Mouse (Mus musculus) gastrocnemius, postnatal 10 days (tissue): Measurements from ENCODE around the gene Dcaf1. TPM values are rescaled to one million over a fixed set of nuclear protein-coding genes. Genes with fewer than 3 reads are reported as not detected.
A peak's percentile ranks its signal among the peaks of the same experiment; 100 is the strongest.

Source experiments
- DNase-seq: peaks from one replicate; pipeline ENCODE4 v3.0.0; 2021; ENCODE audit warnings: mixed read lengths
- long read RNA-seq, 2 experiments: library from polyadenylated mRNA; stranded (forward); transcript quantifications; one replicate each; pipeline ENCODE4 v2.0.0; 2021
- total RNA-seq, 2 experiments: library from RNA; stranded (reverse); gene quantifications; 2 replicates each; pipeline ENCODE4 v1.2.3; 2021

Dcaf1 gene
- 10 to 100 TPM; 14.8 to 20.6 TPM for total RNA-seq
- long read RNA-seq, experiment 1, partial matches to known transcripts: 4 of 14 reads
- long read RNA-seq, experiment 1, other reads (novel, unspliced or antisense): 10 of 14 reads
- long read RNA-seq, experiment 2, partial matches to known transcripts: 1 of 12 reads
- long read RNA-seq, experiment 2, other reads (novel, unspliced or antisense): 11 of 12 reads

DNA sequence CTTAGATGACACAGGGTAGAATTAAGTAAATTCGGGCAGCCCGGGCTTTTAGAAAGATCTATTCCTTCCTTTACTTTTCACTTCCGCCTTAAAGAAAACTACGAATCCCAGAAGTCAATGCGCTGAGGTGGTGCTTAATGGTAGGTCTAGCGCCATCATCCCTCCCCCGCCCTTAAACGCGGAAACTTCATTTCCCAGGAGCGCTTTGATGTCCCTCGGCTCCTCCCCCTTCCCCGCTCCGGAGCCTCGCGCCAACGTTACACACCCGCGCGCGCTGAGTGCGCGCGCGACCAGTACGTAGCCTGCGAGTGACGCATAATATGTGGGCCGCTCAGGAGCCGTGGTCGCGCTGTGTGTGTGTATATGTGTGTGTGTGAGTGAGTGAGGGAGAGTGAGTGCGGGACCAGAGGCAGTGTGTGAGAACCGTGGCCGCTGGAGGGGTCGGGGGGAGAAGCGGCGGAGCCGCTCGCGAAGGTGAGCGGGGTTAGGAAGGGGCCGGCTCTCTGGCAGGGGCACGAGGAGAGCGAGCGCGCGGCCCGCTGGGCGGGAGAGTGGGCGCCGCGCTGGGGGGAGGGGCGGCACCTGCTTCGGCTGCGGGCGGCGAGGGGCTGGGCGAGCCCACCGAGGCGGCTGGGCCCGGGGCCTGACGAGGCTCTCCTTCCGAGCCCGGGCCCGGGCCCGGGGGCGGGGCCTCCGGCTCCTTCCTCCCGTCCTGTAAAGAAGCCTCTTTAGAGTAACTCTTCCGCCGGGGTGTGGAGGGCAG, at the start of gene Dcaf1:
TSS of gene Dcaf1 (plus strand) at position 257 of the 763 bp plus-strand sequence.
- peak; percentile 86 for DNase-seq

DNA sequence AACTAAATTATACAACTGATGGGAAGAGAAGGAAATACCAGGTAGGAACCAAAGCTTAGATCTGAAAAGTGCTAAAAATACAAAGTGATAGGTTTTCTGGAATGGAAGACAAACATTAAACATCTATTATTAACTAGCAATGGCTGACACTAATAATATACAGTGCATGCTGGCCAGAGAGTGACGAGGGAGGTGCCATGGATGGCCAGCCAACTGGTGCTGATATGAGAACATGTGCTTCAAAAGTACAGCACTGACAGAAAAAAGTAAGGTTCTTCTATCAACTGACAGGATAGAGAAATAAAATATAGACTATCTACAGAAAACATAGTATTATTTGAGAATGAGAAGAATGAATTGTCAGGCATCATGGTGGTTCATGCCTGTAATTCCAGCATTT, 45.6 kb upstream of the Dcaf1 start:
- DNase-seq: no peak

DNA sequence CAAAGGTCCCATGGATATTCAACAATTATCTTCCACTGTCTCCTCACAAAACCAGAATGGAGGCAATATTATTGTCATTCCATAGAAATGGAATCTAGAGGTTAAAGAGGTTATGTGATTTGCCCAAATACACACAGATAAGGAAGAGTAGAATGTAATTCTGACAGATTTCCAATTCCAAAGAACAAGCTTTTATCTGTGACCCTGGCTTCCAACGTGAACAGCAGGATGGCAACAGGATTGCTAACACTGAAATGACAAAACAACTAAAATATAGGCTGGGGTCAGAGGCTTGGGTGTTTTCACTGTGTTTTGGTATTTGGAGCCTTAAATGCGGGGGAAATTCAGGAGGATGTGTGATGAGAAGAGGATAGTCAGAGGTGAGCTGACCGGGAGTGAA, 44.3 kb upstream of the Dcaf1 start:
- no peak for DNase-seq

DNA sequence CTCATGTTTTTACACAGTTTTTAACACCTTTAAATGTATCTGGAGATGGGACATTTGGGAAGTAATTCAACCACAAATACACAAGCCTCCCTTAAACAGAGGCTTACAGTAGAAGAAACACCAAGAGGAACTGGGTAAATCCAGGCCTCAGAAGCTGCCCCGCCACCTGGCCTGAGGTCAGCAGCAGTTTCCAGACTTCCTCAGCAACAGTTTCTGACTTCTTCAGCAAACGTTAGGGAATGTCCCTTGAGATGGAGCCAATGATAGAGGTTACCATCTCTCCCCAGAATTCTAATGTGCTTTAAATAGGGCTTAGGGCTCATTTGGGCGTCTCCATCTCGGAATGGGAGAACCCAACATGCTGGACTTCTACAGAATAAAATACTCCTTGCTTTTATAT, 43.4 kb upstream of the Dcaf1 start:
- DNase-seq: no peak

DNA sequence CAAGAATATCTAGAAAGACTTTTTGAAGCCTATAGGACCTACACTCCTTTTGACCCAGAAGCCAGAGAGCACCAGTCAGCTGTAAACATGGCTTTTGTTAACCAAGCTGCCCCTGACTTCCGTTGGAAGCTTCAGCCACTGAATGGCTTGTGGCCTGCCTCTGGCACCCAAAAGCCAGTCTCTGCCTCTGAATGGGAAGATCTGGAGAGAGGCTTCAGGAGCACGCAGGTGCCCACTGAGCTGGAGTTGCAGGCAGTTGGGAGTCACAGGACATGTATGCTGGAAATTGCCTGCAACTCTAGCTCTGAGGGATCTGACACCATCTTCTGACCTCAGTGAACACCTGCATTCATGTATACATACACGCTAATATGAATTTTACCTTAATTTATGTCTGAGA, 41.6 kb upstream of the Dcaf1 start:
- DNase-seq: no peak

DNA sequence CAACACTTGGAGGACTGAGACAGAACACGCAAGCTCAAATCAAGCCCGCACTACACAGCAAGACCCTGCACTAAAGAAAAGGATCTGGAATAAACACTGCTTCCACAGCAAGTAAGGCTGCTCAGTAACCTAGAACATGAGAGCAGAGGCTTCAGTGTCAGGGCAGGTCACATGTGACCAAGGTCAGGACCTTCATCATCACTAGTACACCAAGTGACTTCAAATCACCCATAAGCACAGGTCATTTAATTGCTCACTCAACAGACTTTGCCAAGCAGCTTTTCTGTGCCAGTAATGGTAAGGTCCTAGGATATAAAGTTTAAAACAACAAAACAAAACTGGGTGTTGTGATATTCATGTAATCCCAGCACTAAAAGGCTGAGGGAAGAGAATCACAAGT, 38.1 kb upstream of the Dcaf1 start:
- no peak for DNase-seq

DNA sequence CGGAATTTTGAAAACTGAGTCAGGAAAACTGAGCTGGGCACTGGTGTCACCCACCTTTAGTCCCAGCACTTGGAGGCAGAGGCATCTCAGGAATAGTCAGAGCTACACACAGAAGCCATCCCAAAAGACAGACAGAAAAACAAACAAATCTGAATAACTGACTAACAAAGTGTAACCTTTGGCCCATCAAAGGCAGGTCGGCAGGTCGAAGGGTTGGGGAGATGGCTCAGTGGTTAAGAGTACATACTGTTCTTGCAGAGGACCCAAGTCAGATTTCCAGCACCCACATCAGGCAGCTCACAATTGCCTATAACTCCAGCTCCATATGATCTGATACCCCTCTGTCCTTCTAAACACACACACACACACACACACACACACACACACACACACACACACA, 36.5 kb upstream of the Dcaf1 start:
- DNase-seq: no peak

DNA sequence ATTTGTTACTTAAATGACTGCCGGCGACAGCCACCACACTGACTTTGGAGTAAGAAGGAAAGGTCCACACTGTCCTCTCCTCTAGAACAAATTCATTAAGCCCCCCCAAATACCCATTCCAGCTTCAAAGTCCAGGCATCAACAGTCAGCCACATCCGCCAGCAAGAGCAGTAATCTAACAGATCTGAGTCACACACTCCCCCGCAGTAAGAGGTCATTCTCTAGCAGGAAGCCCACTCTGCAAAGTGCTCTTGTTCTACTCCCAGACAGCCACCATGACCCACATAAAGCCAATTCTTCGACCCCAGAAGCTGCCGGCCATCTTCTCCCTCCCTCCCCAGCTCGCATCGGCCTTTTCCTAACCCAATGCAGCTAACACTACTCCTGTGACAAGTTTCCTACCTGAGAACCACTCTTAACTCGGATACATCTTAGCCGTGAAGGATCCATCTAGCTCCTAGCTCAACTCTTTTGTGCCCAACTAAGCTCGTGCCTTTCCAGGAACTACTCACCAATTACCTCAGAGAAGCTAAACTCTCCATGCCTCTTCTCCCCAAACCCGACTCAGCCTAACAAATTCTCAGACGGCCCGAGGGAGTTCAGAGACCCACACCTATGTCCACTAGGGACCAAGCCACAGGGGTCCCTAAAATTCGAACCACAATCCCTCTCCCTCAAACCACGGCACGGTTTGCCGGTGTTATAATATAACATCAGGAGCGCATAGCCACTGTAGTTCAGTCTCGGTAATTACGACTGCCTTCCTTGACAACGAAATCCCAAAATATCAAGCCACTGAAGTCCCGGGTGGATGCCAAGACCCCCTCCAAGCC, 33.5 kb upstream of the Dcaf1 start:
- DNase-seq: no peak

DNA sequence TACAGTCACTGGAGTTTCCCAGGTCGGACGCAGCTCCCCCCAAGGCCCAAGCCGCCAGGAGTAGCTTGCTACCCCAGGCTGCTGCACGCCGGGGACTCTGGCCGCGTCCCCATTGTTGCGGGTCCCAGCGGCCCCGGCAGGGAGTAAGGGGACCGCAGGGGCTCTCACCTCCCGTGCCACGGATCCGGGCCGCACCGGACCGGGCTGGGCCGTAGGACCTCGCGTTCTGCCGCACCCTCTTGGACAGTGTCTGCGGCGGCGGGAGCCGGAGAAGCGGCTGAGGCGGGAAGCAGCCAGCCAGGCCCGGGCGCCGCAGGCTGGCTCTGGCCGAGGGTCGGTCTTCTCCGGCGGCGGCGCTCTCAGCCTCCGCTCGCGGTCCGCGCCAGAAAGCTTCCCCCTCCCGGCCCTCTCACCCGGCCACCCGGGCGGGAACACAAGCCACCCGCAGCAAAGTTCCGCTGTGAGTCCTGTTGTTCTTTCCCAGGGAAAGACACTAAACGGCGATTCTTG, 32.8 kb upstream of the Dcaf1 start, which contains the start of gene Rad54l2:
TSS of gene Rad54l2 (minus strand) at position 383 of the 510 bp plus-strand sequence.
- DNase-seq: peak; percentile 87

DNA sequence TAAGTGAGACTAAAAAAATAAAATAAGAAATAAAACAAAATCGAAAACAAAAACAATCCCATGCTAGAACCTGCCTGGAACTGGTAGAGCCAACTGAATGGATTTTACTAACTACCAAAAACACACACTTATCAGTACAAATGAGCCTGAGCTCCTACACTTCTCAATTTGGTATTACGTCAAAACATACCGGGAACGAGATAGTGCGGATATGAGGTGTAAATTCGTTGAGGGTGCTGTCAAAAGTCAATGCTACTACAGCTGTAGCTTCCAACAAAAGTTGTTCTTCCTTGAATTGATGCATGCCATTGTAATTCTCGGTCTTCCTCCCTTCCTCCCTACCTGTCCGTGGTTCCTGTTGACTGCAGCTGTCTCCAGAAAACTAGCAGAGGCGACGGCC, 32.3 kb upstream of the Dcaf1 start:
- DNase-seq: no peak

DNA sequence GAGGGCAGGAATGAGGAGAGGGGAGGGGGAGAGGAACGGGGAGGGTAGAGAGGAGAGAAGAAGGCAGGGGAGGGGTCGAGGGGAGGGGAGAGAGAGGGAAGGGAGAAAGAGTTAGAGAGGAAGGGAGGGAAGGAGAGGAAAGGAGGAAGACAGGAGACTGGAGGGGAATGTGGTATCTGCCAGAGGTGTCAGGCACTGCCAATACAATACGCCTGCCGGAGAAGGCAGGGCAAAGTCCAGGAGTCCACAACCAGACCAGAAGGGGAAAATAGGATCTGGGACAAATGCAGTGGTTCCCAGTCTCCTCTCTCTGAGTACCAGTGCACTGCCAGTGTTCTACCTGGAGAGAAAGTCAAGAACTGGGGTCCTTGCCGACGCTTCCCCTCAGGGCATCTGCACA, 30.8 kb upstream of the Dcaf1 start:
- DNase-seq: no peak

DNA sequence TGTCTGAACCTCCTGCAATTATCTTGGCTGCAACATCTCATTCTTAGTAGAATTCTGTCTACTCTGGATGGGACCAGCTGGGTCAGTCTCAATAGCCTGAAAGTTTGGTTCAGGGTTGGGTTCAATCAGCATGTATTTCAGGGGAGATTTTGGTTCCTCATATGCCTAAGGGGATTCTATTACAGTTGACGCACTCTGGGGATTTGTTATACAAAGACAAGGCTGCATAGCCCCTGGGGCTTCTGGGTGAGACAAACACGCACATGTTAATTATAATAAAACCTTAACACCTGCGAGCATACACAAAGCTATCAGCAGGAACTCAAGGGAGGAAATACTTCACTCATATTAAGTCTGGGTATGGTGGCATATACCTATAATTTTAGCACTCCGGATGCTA, 15.2 kb upstream of the Dcaf1 start:
- no peak for DNase-seq

DNA sequence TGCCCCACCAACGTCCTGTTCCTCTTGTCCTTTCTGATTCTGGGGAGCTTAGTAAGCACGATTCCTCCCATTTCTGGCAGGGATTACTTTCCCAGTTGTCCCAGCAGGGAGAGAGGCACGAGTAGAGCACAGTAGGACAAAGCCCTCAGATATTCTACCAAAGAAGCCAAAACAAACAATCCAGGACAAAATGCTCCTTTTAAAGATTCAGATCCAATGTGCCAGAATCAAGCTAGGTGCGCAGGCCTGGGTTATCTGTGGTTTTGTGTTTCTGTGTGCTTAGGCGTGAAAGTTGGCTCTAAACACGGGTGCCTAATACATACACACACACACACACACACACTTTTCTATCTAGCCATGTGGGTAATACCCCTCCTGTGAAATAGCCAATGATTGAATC, 3.5 kb upstream of the Dcaf1 start:
- no peak for DNase-seq

DNA sequence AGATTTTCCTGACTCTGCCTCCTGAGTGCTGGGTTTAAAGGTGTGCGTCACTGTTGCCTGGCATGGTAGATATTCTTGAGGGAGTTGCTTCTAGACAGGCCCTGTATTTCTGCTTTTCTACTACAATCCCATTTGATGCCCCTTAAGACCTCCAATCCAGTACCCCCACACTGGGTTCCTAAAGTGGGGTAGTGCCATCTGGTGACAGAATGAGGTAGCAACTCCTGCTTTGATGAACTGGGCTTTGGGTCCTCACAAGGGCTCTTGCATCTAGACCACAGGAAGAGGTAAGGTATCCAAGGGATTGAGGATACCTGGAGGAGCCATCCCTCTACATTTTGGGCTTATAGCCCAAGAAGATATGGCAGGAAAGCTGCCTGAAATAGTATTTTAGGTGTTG, 2.5 kb upstream of the Dcaf1 start:
- no peak for DNase-seq

DNA sequence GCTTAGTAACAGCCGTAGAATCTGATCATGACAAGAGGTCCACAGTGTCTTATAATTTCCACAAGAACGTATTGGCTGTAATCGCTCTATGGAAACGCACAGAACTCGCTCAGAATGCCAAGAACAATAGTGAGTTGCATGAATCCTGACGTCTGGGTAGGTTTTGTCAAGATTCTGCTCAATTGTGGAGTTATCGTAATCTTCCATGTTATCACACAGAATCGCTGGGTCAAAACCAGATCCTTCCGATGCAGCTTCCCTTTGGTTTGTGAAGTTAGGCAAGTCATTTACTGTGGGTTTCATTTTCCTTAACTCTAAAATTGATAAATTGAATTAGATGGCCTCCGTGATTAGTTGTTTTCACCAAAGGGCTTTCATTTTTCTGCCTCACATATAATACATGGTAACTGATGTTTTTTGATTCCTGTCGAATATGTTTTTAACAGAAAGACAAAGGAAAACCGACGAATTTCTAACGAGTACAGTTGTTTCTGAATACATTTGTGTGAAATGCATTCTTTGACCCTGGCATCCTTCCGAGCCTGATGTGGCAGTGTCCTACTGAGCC, 540 bp upstream of the Dcaf1 start:
- no peak for DNase-seq

DNA sequence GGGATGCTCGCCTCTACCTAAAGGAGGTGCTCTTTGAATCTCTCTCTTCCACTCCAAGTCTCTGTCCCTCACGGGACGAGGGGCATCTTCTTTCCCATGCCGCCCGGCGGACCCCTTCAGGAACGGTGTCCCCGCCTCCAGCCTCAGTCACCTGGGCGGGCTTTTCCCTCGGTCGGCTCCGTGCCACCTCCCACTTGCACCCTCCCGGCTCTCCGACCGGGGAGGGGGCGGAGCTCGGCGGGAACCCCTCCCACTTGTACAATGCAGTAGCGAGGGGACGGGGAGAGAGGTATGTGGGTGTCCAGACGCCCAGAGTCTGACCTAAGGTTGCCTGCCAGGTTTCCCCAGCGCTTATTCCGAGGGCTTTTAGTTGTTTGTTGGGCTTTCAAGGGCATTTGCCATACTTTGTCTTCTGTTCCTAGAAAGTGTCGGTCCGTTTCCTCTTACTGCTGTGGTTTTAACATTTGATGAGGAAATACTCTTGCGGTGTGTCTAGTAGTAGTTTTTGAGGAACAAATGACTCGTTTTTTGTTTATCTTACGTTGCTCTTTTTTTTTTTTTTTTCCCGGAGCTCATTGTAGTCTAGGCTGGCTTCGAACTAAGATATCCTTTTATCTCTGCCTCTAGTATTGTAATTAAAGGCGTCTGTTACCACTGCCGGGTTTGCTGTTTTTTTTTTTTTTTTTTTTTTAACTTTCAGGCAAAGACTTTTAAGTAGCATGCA, 869 bp downstream of the Dcaf1 start:
- peak; percentile 86 for DNase-seq

DNA sequence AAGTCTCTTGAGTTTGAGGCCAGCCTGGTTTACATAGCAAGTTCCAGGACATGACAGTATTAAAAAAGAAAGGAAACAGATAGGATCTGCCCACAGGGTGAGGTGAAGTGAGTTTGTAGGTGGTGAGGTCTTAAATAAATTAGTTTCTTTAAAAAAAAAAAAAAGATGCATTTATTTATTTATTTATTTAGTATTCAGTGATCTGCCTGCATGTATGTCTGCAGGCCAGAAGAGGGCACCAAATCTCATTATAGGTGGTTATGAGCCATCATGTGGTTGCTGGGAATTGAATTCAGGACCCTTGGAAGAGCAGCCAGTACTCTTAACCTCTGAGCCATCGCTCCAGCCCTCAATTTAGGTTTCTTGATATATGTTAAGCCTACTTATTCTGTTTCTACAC, 18.9 kb downstream of the Dcaf1 start:
- no peak for DNase-seq

DNA sequence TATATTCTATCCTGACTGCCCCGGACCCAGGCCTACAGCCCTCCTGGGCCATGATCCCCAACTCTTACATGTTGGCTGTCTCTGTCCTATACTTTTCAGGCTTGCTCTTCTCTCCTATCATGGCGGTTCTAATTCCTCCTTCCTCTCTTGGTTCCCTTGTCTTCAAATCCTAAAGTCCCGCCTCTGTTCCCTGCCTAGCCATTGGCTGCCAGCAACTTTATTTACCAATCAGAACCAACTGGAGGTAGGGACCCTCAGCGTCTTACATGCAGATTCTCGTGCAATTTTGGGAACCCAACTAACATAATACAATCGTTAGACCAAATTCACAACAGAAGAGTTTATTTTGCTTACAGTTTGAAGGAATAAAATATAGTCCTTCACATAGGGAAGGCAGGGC, 21.1 kb downstream of the Dcaf1 start:
- DNase-seq: no peak

DNA sequence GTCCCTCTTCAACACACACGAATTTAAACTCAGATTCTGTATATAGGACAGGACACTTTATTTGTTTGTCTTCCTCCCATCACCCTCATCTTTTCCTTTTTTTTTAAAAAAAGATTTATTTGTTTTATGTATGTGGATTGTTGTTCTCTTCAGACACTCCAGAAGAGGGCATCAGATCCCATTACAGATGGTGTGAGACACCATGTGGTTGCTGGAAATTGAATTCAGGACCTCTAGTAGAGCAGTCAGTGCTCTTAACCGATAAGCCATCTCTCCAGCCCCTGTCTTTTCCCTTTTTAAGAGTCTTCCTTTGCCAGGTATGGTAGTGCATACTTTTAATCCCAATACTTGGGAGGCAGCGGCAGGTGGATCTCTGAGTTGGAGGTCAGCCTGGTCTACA, 35.0 kb downstream of the Dcaf1 start:
- no peak for DNase-seq

DNA sequence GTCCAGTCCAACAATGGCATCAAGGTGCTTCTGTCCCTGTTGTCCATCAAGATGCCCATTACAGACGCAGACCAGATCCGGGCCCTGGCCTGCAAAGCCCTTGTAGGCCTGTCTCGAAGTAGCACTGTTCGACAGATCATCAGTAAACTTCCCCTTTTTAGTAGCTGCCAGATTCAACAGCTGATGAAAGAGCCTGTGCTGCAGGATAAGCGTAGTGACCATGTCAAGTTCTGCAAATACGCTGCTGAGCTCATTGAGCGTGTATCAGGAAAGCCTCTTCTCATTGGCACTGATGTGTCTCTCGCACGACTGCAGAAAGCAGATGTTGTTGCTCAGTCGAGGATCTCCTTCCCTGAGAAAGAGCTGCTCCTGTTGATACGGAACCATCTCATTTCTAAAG, 36.4 kb downstream of the Dcaf1 start:
- DNase-seq: no peak

DNA sequence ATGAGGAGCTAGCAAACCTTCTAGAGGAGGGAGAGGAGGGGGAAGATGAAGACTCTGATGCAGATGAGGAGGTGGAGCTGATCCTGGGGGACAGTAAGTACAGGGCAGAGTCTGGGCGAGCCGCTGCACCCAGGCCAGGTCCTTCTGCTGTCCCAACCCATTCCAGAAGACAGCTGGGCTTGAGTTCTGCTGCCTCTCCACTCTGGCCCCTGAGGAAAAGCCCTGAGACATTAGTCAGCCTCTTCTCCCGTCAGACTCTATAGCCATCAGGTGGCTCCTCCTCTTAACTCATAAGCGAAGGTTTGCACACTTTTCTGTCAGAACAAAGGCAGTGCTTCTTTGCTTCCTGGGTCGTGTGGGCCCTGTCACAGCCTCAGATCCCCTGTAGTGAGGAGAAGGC, 52.5 kb downstream of the Dcaf1 start:
- no peak for DNase-seq

DNA sequence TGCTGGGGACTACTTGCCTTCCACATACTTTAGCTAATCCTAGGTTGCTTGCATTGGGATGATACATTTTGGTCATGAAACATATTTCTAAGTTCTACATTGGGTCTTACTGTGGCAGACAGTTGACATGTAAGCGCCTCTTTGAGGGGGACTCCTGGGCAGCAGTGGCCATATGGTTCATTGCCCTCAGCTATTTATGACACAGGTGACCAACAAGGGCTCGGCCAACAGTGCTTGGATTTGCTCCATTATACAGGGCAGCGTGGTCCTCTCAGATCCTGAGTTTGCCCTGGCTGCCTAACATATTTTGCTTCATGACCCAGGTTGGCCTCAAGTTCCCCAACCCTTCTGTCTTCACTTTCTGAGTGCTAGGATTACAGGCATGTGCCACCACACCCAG, 55.0 kb downstream of the Dcaf1 start:
- DNase-seq: no peak
